Mouse (Mus musculus) E14TG2a.4 (cell line): ENCODE measurements around the gene Tulp4.

Source experiments
- CTCF ChIP-seq: conservative IDR thresholded peaks from 2 replicates; pipeline ENCODE4 v1.5.1; 2014; ENCODE audit warnings: low read length
- POU5F1 ChIP-seq: IDR thresholded peaks from 2 replicates; pipeline ENCODE4 v1.6.1; 2014; ENCODE audit warnings: low read length, borderline replicate concordance

DNA sequence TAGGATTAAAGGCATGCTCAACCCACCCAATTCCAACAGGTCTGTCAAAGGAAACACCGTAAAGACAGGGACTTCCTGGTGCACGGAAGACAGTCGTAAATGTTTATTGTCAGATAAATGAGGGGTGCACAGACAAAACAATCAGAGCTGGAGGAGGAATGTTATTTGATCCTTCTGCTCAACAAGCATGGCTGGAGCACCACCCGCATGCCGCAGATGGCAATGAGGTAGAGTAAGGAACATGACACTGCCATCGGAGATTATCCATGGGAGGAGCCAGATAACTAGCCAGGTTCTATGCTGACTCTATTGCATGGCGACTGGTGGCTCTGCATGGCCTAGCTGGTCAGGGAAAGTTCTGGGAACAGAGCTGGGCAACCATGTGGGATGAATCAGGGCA, 32.8 kb upstream of the Tulp4 start:
- TF ChIP-seq CTCF (no peak), POU5F1 (no peak)
